Mouse (Mus musculus): ENCODE results near the gene Ttyh1. TPM values are rescaled to one million over a fixed set of nuclear protein-coding genes. Genes with fewer than 3 reads are reported as not detected.

The Ttyh1 gene
- total and polyA plus RNA-seq, 3 experiments = 0.08 to 0.17 TPM; not detected in 1

GRCm38 (mm10) chr7:4141648-4142325, 22.6 kb downstream of the Ttyh1 start (continued):
- TF ChIP-seq ZNF384 (IDR thresholded peaks at IDR 0.05; ENCODE audit: low read depth, low read length) (no peak), CHD1 (IDR thresholded peaks at IDR 0.05; ENCODE audit: low read depth, low read length) (no peak), EP300 (IDR thresholded peaks at IDR 0.05; ENCODE audit: low read length) (peak; percentile 56; the same call in 1 of the 2 replicates), SMC3 (IDR thresholded peaks at IDR 0.05; ENCODE audit: low read depth, low read length) (no peak), MAX (IDR thresholded peaks at IDR 0.05; ENCODE audit: low read length) (no peak), ELF1 (IDR thresholded peaks at IDR 0.05; ENCODE audit: low read depth, low read length) (no peak), E2F4 (IDR thresholded peaks at IDR 0.05; ENCODE audit: insufficient replicate concordance, low read depth, low read length) (no peak), KAT2A (IDR thresholded peaks at IDR 0.05; ENCODE audit: insufficient replicate concordance, low read length) (0 out of 2 replicates have a peak, but pooled peaks have one; percentile 47), ZKSCAN1 (IDR thresholded peaks at IDR 0.05; ENCODE audit: borderline replicate concordance, low read depth, low read length) (no peak), JUN (IDR thresholded peaks at IDR 0.05; ENCODE audit: insufficient read depth, low read depth, low read length) (no peak; the same call in 1 of the 2 replicates), ETS1 (conservative IDR thresholded peaks at IDR 0.05; ENCODE audit: low read depth, low read length) (peak; percentile 82), JUND (conservative IDR thresholded peaks at IDR 0.05; ENCODE audit: low read depth, low read length) (0 out of 2 replicates have a peak, but pooled peaks have one; percentile 16), TBP (conservative IDR thresholded peaks at IDR 0.05; ENCODE audit: low read depth, low read length) (no peak), RAD21 (IDR thresholded peaks at IDR 0.05; ENCODE audit: low read depth, low read length) (no peak)

DNA sequence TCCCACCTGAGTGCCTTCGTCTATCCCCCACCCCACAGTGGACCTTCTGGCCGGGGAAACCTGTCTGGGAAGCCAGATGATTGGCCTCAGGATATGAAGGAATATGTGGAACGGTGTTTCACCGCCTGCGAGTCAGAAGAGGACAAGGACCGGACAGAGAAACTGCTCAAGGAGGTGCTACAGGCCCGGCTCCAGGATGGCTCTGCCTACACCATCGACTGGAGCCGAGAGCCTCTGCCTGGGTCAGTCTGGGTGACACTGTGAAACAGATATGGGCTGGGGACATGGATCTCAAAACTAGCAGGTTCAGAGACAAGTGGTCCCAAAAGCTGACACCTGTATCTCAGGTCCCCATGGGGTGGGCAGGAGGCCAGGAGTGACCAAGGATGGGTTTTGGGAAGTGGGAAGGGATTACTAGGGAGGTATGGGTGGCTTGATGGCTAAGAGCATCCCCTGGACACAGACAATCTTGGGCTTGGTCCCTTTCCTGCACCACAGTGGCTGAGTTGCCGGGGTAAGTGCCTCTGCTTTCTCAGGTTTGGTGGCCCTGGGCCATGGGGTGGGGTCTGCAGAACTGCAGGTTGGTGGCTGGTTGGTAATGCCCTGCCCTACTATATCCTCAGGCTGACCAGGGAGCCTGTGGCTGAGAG, 23.7 kb downstream of the Ttyh1 start:
- in situ Hi-C loops (cut with MboI; ENCODE audit: low pct_ligation_motif_present, low pct_unique_long_range_greater_than_20kb, low sequenced_read_pairs) = no loop called here

More for the DNA sequence above, 23.7 kb downstream of the Ttyh1 start:
- H3K9ac ChIP-seq (ENCODE audit: insufficient read depth, low read depth) = no peak overlapping the region
- peaks cover 87 to 100% of the 10 kb centered on the region in 2 experiments for H3K36me3 ChIP-seq (replicated peaks in 1 of 2; ENCODE audit: control insufficient read depth in 1 of 2, insufficient read depth in 1 of 2, low read length in 1 of 2)
- H3K4me3 ChIP-seq (replicated peaks in 1 of 3; ENCODE audit: low read depth in 2 of 3, low read length in 2 of 3, poor library complexity in 1 of 3) = no peak overlapping the region
- no peaks in the 10 kb centered on the region for H3K27me3 ChIP-seq (replicated peaks)
- dilution Hi-C loops (cut with MboI; ENCODE audit: extremely low pct_ligation_motif_present, extremely low pct_unique_long_range_greater_than_20kb, low sequenced_read_pairs) = no loop called here
- H3K4me1 ChIP-seq (ENCODE audit: control insufficient read depth in 1 of 2, insufficient read depth in 2 of 2) = peaks cover 16 to 55% of the 10 kb centered on the region in 2 experiments
- H3K9me3 ChIP-seq (replicated peaks; ENCODE audit: low read length) = no peaks in the 10 kb centered on the region
- TF ChIP-seq JUND (conservative IDR thresholded peaks at IDR 0.05; ENCODE audit: low read depth, low read length) (no peak), PAX5 (IDR thresholded peaks at IDR 0.05; ENCODE audit: low read length) (no peak), TCF12 (IDR thresholded peaks at IDR 0.05; ENCODE audit: low read depth, low read length) (no peak), TBP (conservative IDR thresholded peaks at IDR 0.05; ENCODE audit: low read depth, low read length) (no peak), MAZ (IDR thresholded peaks at IDR 0.05; ENCODE audit: low read depth, low read length) (no peak), HCFC1 (IDR thresholded peaks at IDR 0.05; ENCODE audit: low read depth, low read length) (no peak), ELF1 (IDR thresholded peaks at IDR 0.05; ENCODE audit: low read depth, low read length) (no peak), ZNF384 (IDR thresholded peaks at IDR 0.05; ENCODE audit: low read depth, low read length) (no peak), RCOR1 (conservative IDR thresholded peaks at IDR 0.05; ENCODE audit: low read depth, low read length) (no peak), NRF1 (IDR thresholded peaks at IDR 0.05; ENCODE audit: low read depth, low read length) (no peak), EP300 (IDR thresholded peaks at IDR 0.05; ENCODE audit: low read length) (no peak), KAT2A (IDR thresholded peaks at IDR 0.05; ENCODE audit: insufficient replicate concordance, low read length) (no peak)
- DNase-seq (ENCODE audit: extremely low read depth) = no peak
- no peak overlapping the region for H3K27ac ChIP-seq (ENCODE audit: insufficient read depth, low read depth)
- H3K4me2 ChIP-seq (ENCODE audit: insufficient read depth, low read depth, poor library complexity, severe bottlenecking) = no peak overlapping the region
- peaks cover 19% of the 10 kb centered on the region for H3K79me2 ChIP-seq (replicated peaks; ENCODE audit: control insufficient read depth, extremely low read depth, insufficient read depth, poor library complexity, severe bottlenecking)
